Mouse (Mus musculus): ENCODE data around the gene Ets2.
"Not testable (repeated sequence)": the region's sequence is repeated elsewhere in the genome, so short reads cannot be mapped to it uniquely, and the experiment has no call there.

Gene Ets2

DNA sequence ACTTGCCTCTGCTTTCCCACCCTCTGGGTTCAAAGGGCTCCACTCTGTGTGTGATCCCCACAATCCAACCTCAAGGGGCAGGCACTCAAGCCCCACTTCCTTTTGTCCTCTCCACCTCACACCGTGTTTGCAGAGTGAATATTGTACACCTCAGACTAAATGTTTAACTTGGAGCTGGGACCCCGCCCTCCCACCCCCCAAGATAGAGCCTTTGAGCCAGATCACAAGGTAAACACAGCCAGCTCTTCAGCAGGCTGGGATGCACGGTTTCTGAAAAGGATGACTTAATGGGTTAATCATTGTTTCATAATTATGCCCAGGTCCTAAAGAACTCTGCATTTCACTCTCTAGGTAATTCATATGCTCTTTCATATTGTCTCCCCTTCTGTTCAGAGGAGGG, 2.2 kb upstream of the Ets2 start:
- no peak for DNase-seq (ENCODE audit: low spot score)

DNA sequence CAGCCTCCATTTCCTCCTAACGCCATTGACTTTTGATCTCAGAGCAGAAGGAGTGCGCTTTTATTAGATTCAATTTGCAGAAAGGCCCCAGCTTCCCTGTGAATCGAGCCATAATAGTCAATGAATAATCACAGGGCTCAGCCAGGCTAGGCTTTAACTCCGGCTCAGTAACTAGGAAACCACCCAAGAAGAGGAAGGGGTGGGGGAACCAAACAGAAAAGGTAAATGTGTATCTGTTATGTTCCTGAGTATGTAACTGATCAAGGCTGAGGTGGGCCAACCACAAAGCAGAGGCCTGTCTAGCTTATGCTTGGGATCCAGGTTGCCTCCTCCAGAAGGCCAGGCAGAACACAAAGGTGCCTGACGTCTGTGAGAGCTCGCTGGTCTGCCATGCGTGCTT, 1.7 kb upstream of the Ets2 start:
- no peak for DNase-seq (ENCODE audit: low spot score)

DNA sequence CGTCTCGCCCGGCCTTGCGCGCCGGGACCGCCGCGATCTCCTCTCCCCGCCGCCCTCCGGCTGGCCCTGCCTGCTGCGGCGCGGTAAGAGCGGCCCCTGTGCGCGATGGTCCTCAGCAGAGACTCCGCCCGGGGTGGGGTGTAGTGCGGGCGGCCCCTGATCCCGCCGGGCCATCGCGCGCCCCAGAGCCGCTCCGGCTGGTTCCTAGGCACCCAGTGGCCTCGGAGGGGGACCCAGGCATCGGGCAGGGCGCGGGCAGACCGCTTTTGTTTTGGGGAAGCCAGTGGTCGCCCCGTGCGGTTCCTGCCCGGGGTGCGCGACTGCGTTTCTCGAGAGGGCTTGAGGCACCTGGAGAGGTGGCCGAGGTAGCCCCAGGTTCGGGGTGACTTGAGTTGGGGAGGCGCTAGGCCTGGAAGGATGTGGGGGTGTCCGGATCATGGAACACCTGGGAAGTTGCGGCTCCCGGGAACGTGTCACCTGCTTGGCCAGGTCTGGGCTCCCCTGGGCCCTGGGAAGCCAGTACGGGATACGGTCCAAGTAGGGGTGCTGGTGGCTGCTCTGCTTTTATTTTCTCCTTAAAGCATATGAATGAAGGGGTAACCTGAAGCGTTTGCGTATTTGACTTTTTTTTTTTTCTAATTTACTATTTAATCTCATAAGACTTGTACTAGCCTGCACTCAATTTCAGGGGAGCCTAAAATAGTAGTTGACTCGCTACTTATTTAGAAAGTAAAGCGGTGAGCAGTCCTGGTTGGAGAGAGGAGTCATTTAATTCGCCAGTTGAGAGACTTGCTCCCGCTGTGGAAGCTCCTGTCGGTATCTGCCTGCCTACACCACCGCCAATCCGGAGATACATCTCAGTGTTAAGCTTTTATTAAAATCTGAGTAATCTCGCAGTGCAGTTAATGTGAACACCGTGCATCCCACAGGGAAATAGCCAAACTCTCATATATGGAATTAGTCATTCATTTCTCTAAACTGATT, 979 bp downstream of the Ets2 start:
- DNase-seq (ENCODE audit: low spot score) = peak; percentile 51

DNA sequence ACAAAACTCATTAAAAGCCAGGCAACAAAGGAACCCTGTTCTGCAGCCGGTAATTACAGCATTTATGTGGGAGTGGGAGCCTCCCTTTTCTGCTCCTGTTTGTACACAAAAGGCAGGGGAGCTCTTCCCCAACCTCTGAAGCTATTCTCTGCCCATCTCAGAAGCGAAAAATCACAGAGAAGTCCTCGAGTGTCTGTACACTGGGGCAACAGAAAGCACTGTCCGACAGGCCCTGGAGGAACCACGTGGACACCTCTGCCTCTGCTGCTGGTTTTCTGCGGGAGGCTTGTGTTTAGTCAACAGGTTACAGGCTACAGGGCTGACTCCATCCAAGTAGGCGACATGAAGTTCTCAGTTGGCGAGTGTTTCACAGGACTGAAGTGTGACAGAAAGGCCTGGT, 2.1 kb downstream of the Ets2 start:
- DNase-seq (ENCODE audit: low spot score) = peak; percentile 21

DNA sequence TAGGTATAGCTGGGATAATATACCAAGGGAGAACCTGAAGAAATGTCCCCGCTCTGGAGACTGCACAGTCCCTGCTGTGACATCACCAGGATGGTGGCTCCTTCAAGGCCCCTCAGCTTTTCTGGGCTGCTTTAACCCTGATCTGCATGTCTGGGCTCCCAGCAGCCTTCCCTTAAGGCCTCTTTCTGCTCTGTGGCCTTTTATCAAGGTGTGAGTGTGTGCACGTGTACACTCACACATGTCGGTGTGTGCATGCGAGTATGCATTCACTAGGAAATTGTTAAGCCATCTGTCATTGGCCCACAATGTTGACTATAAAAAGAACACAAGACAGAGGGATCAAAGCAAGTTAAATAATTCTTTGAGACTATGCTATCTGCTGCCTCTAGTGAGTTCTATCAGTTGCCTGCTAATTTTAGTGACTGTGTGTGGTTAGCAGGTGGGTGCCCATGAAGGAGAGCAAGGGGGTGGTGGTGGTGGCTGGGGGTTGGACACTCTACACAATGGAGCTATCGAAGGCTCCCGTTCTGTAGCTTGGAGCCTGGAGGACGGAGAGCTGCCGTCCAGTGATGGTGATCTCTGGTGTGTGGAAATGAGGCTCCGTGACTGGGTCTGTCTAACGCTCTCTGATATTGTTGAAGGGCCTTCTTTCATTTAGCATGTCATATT, 2.9 kb downstream of the Ets2 start:
- no peak for DNase-seq (ENCODE audit: low spot score)

DNA sequence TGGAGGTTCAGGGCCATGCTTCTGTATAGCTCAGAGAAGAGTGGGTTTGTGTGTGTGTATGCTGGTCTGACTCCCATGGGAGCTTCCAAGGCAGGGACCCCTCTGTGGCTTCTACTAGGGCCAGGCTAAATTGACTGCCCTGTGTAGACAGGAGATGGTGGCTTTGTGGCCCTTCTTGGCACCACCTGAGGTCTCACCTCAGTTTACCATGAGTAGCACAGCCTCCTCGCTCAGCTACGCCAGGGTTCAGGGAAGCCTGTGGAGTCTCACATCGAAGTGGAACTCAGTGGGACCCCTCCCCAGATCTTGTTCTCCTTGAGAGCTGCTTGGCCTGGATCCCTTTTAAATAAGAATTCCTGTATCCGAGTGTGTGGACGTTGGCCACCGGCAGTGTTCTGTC, 3.9 kb downstream of the Ets2 start:
- DNase-seq (ENCODE audit: low spot score) = no peak

DNA sequence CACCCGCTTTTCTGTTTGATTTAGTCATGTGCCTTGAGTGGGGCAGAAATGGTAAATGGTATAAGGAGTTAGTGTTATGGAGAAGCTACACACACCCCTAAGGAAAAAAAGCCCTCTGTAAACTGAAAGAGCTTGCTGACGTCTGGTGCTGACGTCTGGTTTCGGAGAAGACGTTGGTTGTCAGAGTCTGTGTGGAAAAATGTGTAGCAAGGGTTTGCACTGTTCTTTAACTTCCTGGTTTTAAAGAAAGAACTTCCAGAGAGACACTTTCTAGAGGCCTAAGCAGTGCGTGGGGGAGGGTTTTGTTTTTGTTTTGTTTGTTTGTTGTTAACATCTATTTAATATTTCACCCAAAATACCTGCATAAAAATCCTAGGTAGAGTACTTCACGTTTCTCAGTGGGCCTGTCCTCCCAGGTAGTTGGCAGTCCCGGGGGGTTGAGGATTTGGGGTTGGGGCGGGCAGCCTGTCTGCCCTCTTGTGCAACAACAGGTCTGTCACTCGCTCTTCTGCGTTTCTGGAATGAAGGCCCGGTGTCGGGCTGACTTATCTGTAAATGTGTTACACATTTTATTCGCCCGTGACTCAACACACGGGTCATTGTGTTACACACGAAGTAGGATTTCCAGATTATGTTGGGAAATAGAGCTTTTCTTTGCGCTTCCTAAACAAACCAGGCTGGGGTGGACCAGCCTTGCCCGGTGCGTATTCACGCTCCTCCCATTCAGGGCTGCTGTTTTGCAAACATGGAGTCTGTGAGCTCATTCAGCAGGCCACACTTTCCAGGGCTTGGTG, 6.5 kb downstream of the Ets2 start:
- no peak for DNase-seq (ENCODE audit: low spot score)

DNA sequence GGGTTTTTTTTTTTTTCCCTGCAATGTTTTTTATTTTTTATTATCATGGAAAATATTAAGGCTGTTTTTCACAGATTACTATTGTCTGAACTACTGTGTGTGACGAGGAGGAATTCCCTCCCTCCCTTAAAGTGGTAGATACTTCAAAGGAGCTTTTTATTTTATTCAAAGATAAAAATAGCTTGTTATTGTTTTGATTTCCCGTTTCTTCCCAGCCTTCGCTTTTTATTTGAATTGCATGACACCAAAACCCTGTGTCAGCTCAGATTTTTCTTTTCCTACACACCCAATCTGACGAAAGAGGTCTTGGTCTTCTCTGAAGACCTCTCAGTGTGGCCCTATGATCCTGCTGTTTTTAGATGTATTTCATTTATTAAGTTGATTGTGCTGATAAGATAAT, 7.3 kb downstream of the Ets2 start:
- DNase-seq (ENCODE audit: low spot score) = no peak

DNA sequence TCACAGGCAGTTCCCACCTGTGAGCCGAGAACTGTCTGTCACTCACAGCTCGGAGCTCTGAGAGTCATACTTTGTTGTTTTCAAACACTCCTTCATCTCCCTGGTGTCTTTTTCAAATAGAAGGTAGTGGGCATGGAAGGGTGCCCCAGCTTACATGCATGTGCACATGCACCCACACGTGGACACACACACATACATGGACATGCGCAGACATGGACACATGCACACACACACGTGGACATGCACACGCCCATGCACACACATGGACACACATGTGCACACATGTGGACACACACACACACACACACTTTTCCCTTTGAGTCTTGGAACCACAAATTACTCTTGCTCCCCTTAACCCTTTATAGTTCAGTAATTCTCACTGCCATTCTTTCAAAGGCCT, 8.3 kb downstream of the Ets2 start:
- DNase-seq (ENCODE audit: low spot score) = no peak

DNA sequence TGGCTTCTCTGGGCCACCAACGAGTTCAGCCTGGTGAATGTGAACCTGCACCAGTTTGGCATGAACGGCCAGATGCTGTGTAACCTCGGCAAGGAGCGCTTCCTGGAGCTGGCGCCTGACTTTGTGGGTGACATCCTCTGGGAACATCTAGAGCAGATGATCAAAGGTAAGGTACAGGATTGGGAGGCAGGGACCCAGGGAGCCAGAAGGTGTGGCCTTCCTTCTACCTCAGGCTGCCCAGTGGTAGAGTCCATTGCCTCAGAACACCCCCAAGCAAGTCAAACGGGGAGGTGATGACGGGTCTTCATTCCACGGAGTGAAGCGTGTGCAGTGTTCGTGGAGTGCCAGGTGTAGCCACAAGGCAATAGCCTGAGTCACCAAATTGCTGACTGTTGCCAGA, 10.2 kb downstream of the Ets2 start:
- no peak for DNase-seq (ENCODE audit: low spot score)

DNA sequence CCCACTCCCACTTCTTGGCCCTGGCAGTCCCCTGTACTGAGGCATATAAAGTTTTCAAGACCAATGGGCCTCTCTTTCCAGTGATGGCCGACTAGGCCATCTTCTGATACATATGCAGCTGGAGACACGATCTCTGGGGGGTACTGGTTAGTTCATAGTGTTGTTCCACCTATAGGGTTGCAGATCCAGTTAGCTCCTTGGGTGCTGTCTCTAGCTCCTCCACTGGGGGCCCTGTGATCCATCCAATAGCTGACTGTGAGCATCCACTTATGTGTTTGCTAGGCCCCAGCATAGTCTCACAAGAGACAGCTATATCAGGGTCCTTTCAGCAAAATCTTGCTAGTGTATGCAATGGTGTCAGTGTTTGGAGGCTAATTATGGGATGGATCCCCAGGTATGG, 11.2 kb downstream of the Ets2 start:
- not testable (repeated sequence) for DNase-seq (ENCODE audit: low spot score)

DNA sequence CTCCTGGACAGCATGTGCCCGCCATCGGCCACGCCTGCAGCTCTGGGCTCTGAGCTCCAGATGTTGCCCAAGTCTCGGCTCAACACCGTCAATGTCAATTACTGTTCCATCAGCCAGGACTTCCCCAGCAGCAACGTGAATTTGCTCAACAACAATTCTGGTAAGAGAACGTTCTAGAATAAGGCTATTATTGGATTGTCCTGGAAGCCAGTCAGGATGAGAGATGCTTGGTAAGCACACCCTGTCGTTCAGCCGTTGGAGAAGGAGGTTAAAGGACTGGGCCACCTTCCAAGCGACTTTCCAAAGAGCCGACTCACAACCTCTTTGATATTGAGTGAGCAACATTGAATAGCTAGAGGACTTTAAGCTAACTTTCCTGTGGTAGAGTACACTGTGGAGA, 13.2 kb downstream of the Ets2 start:
- DNase-seq (ENCODE audit: low spot score) = no peak

DNA sequence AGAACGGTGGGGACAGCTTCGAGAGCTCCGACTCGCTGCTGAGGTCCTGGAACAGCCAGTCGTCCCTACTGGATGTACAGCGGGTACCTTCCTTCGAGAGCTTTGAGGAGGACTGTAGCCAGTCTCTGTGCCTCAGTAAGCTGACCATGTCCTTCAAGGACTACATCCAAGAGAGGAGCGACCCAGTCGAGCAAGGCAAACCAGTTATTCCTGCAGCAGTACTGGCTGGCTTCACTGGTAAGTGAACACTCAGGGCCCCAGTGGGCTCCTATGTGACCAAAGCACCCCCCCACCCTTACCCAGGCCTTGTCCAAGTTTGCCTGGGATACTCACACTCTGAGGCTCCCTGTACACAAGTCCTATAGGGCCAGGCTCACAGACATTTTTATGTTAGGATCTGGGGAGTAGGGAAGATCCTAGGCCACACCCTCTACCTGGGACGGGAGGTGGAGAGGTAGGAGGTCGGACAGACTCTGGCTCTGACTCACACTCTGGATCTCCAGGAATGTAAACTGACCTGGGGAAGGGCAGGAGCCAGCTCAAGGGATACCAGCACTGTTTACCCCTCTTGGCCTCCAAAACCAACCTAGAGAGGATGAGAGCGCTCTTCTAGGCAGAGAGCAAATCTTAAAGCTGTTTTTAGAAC, 14.3 kb downstream of the Ets2 start:
- no peak for DNase-seq (ENCODE audit: low spot score)

DNA sequence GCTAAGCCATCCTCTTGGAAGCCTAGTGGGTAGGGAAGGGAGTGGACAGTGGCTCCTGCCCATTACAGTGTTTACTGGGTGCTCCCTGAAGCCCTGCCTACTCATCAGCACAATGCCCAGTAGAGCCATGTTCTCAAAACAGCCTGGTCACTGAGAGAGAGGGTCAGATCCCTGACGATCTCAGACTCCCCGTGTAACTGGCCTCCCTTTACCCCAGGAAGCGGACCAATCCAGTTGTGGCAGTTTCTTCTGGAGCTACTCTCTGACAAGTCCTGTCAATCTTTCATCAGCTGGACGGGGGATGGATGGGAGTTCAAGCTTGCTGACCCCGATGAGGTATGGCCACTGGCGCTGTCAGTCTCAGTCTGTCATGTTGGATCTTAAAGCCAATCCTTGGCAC, 15.8 kb downstream of the Ets2 start:
- no peak for DNase-seq (ENCODE audit: low spot score)

DNA sequence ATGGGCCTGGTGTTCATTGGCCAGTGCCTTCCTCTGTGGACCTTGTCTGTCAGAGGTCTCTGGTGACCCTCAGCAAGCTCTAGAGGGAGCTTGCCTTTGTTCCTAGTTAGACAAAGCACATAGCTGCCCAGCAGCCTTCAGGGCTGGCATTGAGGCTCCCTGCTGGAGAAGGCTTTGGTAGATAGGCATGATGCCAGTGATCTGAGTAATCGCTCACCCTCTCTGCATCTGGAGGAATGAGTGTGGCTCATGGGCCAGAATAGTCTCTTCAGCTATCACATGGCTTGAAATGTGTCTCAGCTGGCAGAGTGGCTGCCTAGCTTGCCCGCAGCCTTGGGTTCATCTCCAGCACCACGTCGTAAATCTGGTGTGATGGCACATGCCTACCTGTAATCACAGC, 16.2 kb downstream of the Ets2 start:
- DNase-seq (ENCODE audit: low spot score) = no peak

DNA sequence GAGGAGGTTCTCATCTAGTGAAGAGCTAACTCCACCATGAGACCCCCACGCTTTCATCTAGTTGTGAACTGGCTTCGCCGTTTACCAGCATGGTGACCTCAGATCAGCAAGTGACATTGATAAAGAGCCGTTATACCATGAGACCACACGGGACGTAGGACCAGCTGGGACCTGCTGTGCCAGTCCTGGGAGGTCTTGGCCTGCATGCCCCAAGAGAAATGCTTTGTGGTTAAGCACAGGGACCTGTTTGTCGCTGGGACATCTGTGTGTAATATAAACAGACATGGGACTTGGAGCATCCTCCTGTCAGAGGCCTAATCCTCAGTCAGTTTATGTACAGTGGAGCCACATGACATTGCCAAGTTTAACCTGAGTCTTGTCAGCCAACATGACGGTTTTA, 18.7 kb downstream of the Ets2 start:
- no peak for DNase-seq (ENCODE audit: low spot score)

DNA sequence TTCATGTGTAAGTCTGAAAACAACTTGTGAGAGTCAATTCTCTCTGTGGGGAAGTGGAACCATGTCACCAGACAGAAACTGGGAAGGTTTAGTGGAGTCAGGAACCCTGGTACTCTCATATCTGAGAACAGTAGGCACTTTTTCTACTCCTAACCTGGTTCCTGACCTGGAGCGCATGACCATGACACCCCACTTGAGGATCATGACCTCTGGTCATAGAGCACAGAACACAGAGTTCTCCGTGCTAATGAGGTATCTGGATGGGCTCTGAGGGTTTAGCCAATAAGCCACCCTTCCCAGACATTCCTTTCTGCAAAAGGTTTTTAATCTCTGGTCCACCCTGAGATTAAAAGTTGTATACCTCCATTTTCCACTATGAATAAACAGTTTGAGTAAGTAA, 22.4 kb downstream of the Ets2 start:
- no peak for DNase-seq (ENCODE audit: low spot score)

DNA sequence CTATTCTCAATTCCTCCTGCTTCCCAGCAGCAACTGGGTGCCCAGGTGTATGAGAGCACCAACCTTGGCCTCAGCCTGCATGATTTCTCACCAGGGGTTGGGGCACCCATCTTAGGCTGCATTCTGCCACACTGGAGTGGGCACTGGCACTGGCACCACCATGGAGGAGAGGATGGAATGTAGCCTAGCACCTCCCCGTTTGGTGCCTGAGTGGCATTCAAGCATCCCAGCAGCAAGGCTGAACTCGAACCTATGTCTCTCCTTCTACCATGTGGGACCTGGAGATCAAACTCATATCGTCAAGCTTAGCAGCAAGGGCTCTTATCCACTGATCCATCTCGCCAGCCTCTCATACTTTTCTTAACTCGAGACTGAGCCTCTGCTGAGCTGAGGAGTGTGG, 22.9 kb downstream of the Ets2 start:
- DNase-seq (ENCODE audit: low spot score) = no peak

DNA sequence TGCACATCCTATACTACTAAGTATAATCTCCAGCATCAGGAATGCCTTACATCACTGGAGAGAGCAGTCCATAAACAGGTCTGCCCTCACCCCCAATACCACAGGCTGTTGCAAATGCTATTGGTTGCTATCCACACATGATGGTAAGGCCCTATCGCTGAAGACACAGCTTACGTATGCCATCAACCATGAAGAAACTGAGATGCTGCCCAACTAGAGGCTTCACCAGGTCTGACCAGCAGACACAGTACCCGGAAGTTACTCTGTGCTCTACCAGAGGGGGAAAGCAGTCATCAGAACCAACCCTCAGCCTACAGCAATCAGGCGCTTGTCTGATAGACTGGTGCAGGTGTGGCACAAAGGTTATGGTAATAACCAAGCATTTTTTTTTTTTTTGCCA, 24.9 kb downstream of the Ets2 start:
- DNase-seq (ENCODE audit: low spot score) = no peak

DNA sequence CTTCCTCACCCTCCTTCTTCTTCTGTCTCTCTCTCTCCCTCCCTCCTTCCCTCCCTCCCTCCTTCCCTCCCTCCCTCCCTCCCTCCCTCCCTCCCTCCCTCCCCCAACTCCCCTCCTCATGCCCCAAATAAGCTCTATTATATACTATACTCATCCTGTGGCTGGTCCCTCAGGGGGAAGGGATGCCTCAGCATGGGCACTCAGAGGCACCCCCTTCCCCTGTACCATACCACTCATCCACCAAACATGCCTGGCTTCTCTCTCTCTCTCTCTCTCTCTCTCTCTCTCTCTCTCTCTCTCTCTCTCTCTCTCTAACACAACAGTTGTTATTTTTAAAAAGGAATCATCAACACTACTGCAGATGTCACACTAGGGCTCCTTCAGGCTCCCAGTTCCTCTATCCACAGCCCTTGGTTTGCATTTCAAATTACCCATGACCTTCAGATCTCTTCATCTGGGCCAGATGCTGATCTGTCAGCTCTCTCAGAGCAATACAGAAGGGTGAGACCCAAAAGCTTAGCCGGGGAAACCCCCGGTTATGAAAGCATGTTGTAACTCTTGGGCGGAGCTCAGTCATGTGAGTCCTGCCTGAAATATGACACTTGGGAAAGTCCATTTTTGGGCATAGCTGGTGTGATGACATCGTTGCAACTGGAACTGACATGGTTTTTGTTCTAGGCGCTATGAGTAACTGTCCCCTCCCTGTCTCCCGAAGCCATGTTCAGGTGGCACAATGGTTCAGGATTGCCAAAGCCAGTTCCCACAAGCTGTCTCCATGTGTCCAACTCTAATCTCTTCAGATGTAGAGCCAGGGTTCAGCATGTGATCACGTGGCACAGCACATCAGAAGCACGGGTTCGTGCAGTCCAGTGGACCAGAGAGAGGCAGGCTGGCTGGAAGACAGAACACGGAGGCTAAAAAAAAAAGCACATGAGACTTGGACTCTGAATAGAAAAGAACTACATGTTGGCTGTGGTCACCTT, 26.9 kb downstream of the Ets2 start:
- peak; percentile 46 for DNase-seq (ENCODE audit: low spot score)

DNA sequence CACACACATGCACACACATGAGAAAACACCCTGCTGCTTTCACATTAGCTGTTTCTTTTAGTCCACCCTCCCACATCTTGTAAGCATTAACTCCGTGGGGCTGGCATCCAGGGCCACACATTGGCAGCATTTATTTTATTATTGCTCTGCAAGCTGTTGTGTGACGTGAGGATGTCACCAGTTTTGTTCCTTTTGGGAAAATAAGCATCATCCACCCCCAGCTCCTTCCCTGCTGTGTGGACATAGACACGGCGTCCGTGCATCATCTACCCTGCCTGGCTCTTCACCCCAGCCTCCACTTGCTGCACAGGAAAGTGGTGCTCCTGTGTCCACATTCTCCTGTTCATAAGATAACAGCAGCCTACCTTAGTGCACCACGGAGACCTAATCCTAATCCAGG, 27.9 kb downstream of the Ets2 start:
- no peak for DNase-seq (ENCODE audit: low spot score)

All from embryo, embryonic 10.5 days (tissue).